8 mouse cellular contexts compared by ENCODE assay signal in the genomic region with DNA sequence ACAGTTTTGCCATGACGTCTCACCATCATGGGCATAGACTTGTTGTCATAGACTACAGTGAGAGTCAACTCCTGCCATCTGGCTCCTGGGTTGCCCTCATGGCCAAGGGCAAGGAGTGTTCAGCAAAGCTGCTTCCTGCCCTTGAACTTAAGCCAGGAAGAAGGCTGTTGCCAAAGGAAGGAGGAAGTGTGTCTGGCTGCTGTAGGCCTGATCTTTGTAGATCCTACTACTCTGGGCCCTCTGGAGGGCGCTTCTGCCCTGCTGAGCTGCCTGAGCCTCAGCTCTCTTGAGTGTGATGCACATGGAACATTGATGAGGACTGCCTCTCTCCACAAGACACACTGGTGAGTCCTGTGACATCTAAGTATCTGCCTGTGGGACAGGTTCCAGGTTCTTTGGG. TPM values are rescaled to one million over a fixed set of nuclear protein-coding genes. Genes with fewer than 3 reads are reported as not detected.
A peak's percentile ranks its signal among the peaks of the same experiment; 100 is the strongest.
DNase-seq lines count a peak whose midpoint lies in the region; ATAC-seq and TF ChIP-seq lines count a peak whose summit lies in the region.

No protein-coding gene starts in this region.

- peak in 1 of 2 experiments; percentile 45 for DNase-seq in left cerebral cortex, adult 2 months (ENCODE audit: extremely low spot score in 1 of 2, low spot score in 2 of 2)
- DNase-seq in left cerebral cortex, adult 8-10 months (ENCODE audit: low spot score in 2 of 2): no peak
- DNase-seq in adrenal gland, adult 2 months: peak; percentile 81
- DNase-seq in gonadal fat pad, adult 2 months (ENCODE audit: low read depth): peak; percentile 72
- DNase-seq in kidney, adult 9 months: peak; percentile 73
- DNase-seq in lung, postnatal 25 days (ENCODE audit: low spot score): peak; percentile 89
- peak; percentile 71 for DNase-seq in thymus, postnatal 4 days

- intact Hi-C loops in left cerebral cortex, adult 2 months (cut with DNase I): loop anchor here (1.0 kb wide), 1 partner anchor 25 kb away; no protein-coding TSS in a partner anchor

- TF ChIP-seq CTCF in left cerebral cortex, adult 2 months (IDR thresholded peaks at IDR 0.05): peak; percentile 58

- H3K4me3 ChIP-seq in left cerebral cortex, adult 2 months: no peak overlapping the region

- no peak for ATAC-seq in megakaryocyte-erythroid progenitor cell, adult 5-6 weeks (replicated peaks; ENCODE audit: low FRiP score, low TSS enrichment, poor library complexity, severe bottlenecking)

- peak overlapping the region; percentile 76 for H3K27ac ChIP-seq in left cerebral cortex, adult 2 months

RNA-seq across cellular contexts. Expression of a gene that starts 20.8 kb away (rescaled TPM):
- 10 to 100 TPM; 18.6 to 20.8 TPM for total RNA-seq in left cerebral cortex, adult 2 months (2021)
- total RNA-seq in left cerebral cortex, adult 8-10 months (2022): 10 to 100 TPM; 17.6 to 25.3 (median 19.2) TPM
- 10 to 100 TPM; 26.1 to 29.6 TPM for total RNA-seq in adrenal gland, adult 2 months (2021)
- 31.1 and 36.1 TPM in 2 replicates for polyA plus RNA-seq in adrenal gland, adult 2 months (2012; rRNA removed)
- polyA plus RNA-seq in gonadal fat pad, adult 2 months (2012; rRNA removed): 18.4 and 23.9 TPM in 2 replicates
- 14.7 and 22.0 TPM in 2 replicates for total RNA-seq in megakaryocyte-erythroid progenitor cell, adult 5-6 weeks (2014; fragmentation: Nextera tagmentation)
- 7.9 and 10.7 TPM in 2 replicates for total RNA-seq in megakaryocyte-erythroid progenitor cell, adult 5-6 weeks (2017)

RNA-seq across cellular contexts. Expression of a gene that starts 32.3 kb away (rescaled TPM):
- 10 to 100 TPM; 39.8 to 44.4 TPM for total RNA-seq in left cerebral cortex, adult 2 months (2021)
- 10 to 100 TPM; 43.0 to 52.5 (median 47.1) TPM for total RNA-seq in left cerebral cortex, adult 8-10 months (2022)
- 10 to 100 TPM; 75.9 to 82.8 TPM for total RNA-seq in adrenal gland, adult 2 months (2021)
- 83.0 and 87.3 TPM in 2 replicates for polyA plus RNA-seq in adrenal gland, adult 2 months (2012; rRNA removed)
- 92.8 and 107 TPM in 2 replicates for polyA plus RNA-seq in gonadal fat pad, adult 2 months (2012; rRNA removed)
- total RNA-seq in megakaryocyte-erythroid progenitor cell, adult 5-6 weeks (2014; fragmentation: Nextera tagmentation): 78.1 and 81.8 TPM in 2 replicates
- total RNA-seq in megakaryocyte-erythroid progenitor cell, adult 5-6 weeks (2017): 65.5 and 93.7 TPM in 2 replicates

RNA-seq across cellular contexts. Expression of a gene that starts 32.6 kb away (rescaled TPM):
- 100 to 1,000 TPM; 392 to 410 TPM for total RNA-seq in left cerebral cortex, adult 2 months (2021)
- 100 to 1,000 TPM; 419 to 440 (median 422) TPM for total RNA-seq in left cerebral cortex, adult 8-10 months (2022)
- total RNA-seq in adrenal gland, adult 2 months (2021): 100 to 1,000 TPM; 269 to 287 TPM
- polyA plus RNA-seq in adrenal gland, adult 2 months (2012; rRNA removed): 602 and 610 TPM in 2 replicates
- 399 and 446 TPM in 2 replicates for polyA plus RNA-seq in gonadal fat pad, adult 2 months (2012; rRNA removed)
- total RNA-seq in megakaryocyte-erythroid progenitor cell, adult 5-6 weeks (2014; fragmentation: Nextera tagmentation): 140 and 265 TPM in 2 replicates
- total RNA-seq in megakaryocyte-erythroid progenitor cell, adult 5-6 weeks (2017): 172 and 176 TPM in 2 replicates

RNA-seq across cellular contexts. Expression of a gene that starts 34.1 kb away (rescaled TPM):
- total RNA-seq in left cerebral cortex, adult 2 months (2021): 10 to 100 TPM; 52.9 to 55.3 TPM
- 10 to 100 TPM; 54.5 to 60.3 (median 56.5) TPM for total RNA-seq in left cerebral cortex, adult 8-10 months (2022)
- 100 to 1,000 TPM; 103 to 199 TPM for total RNA-seq in adrenal gland, adult 2 months (2021)
- 344 and 376 TPM in 2 replicates for polyA plus RNA-seq in adrenal gland, adult 2 months (2012; rRNA removed)
- polyA plus RNA-seq in gonadal fat pad, adult 2 months (2012; rRNA removed): 575 and 782 TPM in 2 replicates
- total RNA-seq in megakaryocyte-erythroid progenitor cell, adult 5-6 weeks (2014; fragmentation: Nextera tagmentation): 74.1 and 91.0 TPM in 2 replicates
- 36.5 and 51.5 TPM in 2 replicates for total RNA-seq in megakaryocyte-erythroid progenitor cell, adult 5-6 weeks (2017)

RNA-seq across cellular contexts. Expression of a gene that starts 48.6 kb away (rescaled TPM):
- 100 to 1,000 TPM; 221 to 261 TPM for total RNA-seq in left cerebral cortex, adult 2 months (2021)
- total RNA-seq in left cerebral cortex, adult 8-10 months (2022): 100 to 1,000 TPM; 211 to 248 (median 234) TPM
- 100 to 1,000 TPM in 1 of 2 experiments, 10 to 100 TPM in 1; 76.2 to 110 TPM for total RNA-seq in adrenal gland, adult 2 months (2021)
- polyA plus RNA-seq in adrenal gland, adult 2 months (2012; rRNA removed): 476 and 593 TPM in 2 replicates
- 188 and 229 TPM in 2 replicates for polyA plus RNA-seq in gonadal fat pad, adult 2 months (2012; rRNA removed)
- total RNA-seq in megakaryocyte-erythroid progenitor cell, adult 5-6 weeks (2014; fragmentation: Nextera tagmentation): 39.7 and 83.5 TPM in 2 replicates
- 77.5 and 98.5 TPM in 2 replicates for total RNA-seq in megakaryocyte-erythroid progenitor cell, adult 5-6 weeks (2017)

Comparison
In these comparisons a context has a peak if more than half of its experiments do, and no peak if none do; other contexts are left out.
1. DNase-seq: peak in adrenal gland, adult 2 months (single experiment), gonadal fat pad, adult 2 months (single experiment), kidney, adult 9 months (single experiment), lung, postnatal 25 days (single experiment) and thymus, postnatal 4 days (single experiment); none in left cerebral cortex, adult 8-10 months (0 of 2).